Mouse (Mus musculus) lung, postnatal 0 days (tissue): ENCODE measurements around the gene Ubb. TPM values are rescaled to one million over a fixed set of nuclear protein-coding genes. Genes with fewer than 3 reads are reported as not detected.

ENCODE experiments used
- ATAC-seq: fragments of 200-750 bp; cut with Nextera tagmentation; 2 replicates; pipeline ENCODE4 v1.8.0; 2017; ENCODE audit warnings: moderate library complexity
- DNase-seq: peaks from one replicate; pipeline ENCODE4 v3.0.0-alpha.2; 2016; ENCODE audit warnings: low spot score
- H3K27ac ChIP-seq: fragments of 300-500 bp; sonication (generic); 2 replicates; pipeline ENCODE4 v1.5.1; 2014; ENCODE audit warnings: antibody characterized with exemption, mild to moderate bottlenecking, low read length, mixed read lengths
- H3K27me3 ChIP-seq: fragments of 300-500 bp; sonication (generic); replicated peaks from 2 replicates; pipeline ENCODE4 v1.6.1; 2014; ENCODE audit warnings: low read length, mixed read lengths; ENCODE audit not compliant: insufficient read depth
- H3K36me3 ChIP-seq: fragments of 300-500 bp; sonication (generic); 2 replicates; pipeline ENCODE4 v1.6.1; 2014; ENCODE audit warnings: low read length, mixed read lengths; ENCODE audit not compliant: insufficient read depth
- H3K4me1 ChIP-seq: fragments of 300-500 bp; sonication (generic); 2 replicates; pipeline ENCODE4 v1.6.1; 2014; ENCODE audit warnings: antibody characterized with exemption, low read depth, low read length, mixed read lengths; ENCODE audit not compliant: insufficient read depth
- H3K4me2 ChIP-seq: fragments of 300-500 bp; sonication (generic); replicated peaks from 2 replicates; pipeline ENCODE4 v1.6.1; 2014; ENCODE audit warnings: low read depth, mild to moderate bottlenecking, low read length, moderate library complexity, mixed read lengths
- H3K4me3 ChIP-seq: fragments of 300-500 bp; sonication (generic); 2 replicates; pipeline ENCODE4 v1.5.1; 2014; ENCODE audit warnings: low read depth, low read length
- H3K9ac ChIP-seq: fragments of 300-500 bp; sonication (generic); replicated peaks from 2 replicates; pipeline ENCODE4 v1.6.1; 2014; ENCODE audit warnings: low read depth, mild to moderate bottlenecking
- H3K9me3 ChIP-seq: fragments of 300-500 bp; sonication (generic); 2 replicates; pipeline ENCODE4 v1.6.1; 2016; ENCODE audit warnings: low read length, mixed read lengths
- CTCF ChIP-seq: IDR thresholded peaks from 2 replicates; pipeline ENCODE4 v1.5.1; 2016; ENCODE audit warnings: antibody characterized with exemption, mild to moderate bottlenecking
- EP300 ChIP-seq: IDR thresholded peaks from 2 replicates; pipeline ENCODE4 v1.6.1; 2016; ENCODE audit warnings: antibody characterized with exemption, mild to moderate bottlenecking, control low read depth
- WGBS: fragments of 180-500 bp; shearing (Covaris S2); extraction: QIAGEN DNeasy Blood & Tissue Kit; methylation state at CpG from one replicate; pipeline ENCODE4 v1.1.7; 2014; 5-methylcytosine and 5-hydroxymethylcytosine counted together
- polyA plus RNA-seq: library from polyadenylated mRNA; unstranded; fragments of >200 nt; fragmentation: Nextera tagmentation; extraction: Ambion mirVana; gene quantifications from 2 replicates; pipeline ENCODE4 v1.2.1, GENCODE M21; 2015

The Ubb gene
- polyA plus RNA-seq, 1 experiment from 2014 or later: 2,640 TPM

GRCm38 (mm10) chr11:62511444-62512202, 39.3 kb upstream of the Ubb start:
- Histone ChIP-seq H3K4me3 (no peak overlapping the region), H3K27me3 (no peaks in the 10 kb centered on the region), H3K27ac (no peak overlapping the region), H3K9me3 (no peaks in the 10 kb centered on the region), H3K9ac (no peak overlapping the region), H3K4me2 (no peak overlapping the region), H3K36me3 (no peaks in the 10 kb centered on the region), H3K4me1 (no peaks in the 10 kb centered on the region)
- no peak for TF ChIP-seq EP300
- TF ChIP-seq CTCF: peak; percentile 24; the same call in 1 of the 2 replicates
- ATAC-seq: no peak
- 76% methylated on average over 13 of the region's 13 CpGs for WGBS
- DNase-seq: no peak

DNA sequence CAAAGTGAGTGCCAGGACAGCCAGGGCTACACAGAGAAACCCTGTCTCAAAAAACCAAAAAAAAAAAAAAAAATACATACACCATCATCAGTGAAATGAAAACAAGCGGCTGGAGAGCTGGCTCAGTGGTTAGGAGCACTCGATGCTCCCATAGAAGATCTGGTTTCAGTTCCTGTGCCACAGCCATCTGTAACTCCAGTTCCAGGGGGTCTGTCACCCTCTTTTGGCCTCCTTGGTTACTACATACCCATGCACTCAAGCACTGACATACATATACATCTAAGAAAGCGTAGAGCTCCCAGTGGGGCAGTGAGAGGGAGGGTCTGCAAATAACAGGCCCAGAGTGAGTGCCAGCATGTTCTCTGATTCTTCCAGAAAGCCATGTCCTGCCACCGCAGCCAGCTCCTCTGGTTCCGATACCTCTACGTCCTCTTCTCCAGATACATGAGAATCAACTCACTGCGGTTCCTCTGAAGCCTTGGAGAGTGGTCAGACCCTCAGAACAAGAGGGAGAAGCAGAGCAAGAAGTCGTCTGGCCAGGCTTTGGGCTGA, 38.4 kb upstream of the Ubb start:
- no peak overlapping the region for H3K9ac ChIP-seq
- no peaks in the 10 kb centered on the region for H3K27me3 ChIP-seq
- H3K9me3 ChIP-seq: no peaks in the 10 kb centered on the region
- WGBS: 84% methylated on average over 8 of the region's 8 CpGs
- H3K4me3 ChIP-seq: no peak overlapping the region
- no peaks in the 10 kb centered on the region for H3K36me3 ChIP-seq
- no peak overlapping the region for H3K27ac ChIP-seq
- no peak for ATAC-seq
- no peak for DNase-seq
- TF ChIP-seq EP300 (no peak), CTCF (no peak)
- H3K4me2 ChIP-seq: no peak overlapping the region
- H3K4me1 ChIP-seq: no peaks in the 10 kb centered on the region

GRCm38 (mm10) chr11:62513311-62513710, 37.7 kb upstream of the Ubb start:
- no peak overlapping the region for H3K9ac ChIP-seq
- no peak overlapping the region for H3K4me2 ChIP-seq
- H3K27ac ChIP-seq: no peak overlapping the region
- DNase-seq (no peak), ATAC-seq (no peak)
- H3K27me3 ChIP-seq: no peaks in the 10 kb centered on the region
- no peaks in the 10 kb centered on the region for H3K4me1 ChIP-seq
- no peak overlapping the region for H3K4me3 ChIP-seq
- no peaks in the 10 kb centered on the region for H3K36me3 ChIP-seq
- TF ChIP-seq EP300 (no peak), CTCF (no peak)
- WGBS: 77% methylated on average over 6 of the region's 6 CpGs
- H3K9me3 ChIP-seq: no peaks in the 10 kb centered on the region

GRCm38 (mm10) chr11:62518991-62519390, 32.0 kb upstream of the Ubb start:
- Histone ChIP-seq H3K27ac (no peak overlapping the region), H3K9ac (no peak overlapping the region), H3K36me3 (no peaks in the 10 kb centered on the region), H3K4me2 (no peak overlapping the region), H3K4me3 (no peak overlapping the region), H3K4me1 (no peaks in the 10 kb centered on the region), H3K27me3 (no peaks in the 10 kb centered on the region), H3K9me3 (no peaks in the 10 kb centered on the region)
- TF ChIP-seq EP300 (no peak), CTCF (no peak)
- no peak for DNase-seq
- 15% methylated on average over 2 of the region's 2 CpGs for WGBS
- no peak for ATAC-seq

GRCm38 (mm10) chr11:62522283-62522682, 28.7 kb upstream of the Ubb start:
- H3K4me1 ChIP-seq: no peaks in the 10 kb centered on the region
- DNase-seq: no peak
- 52% methylated on average over 2 of the region's 2 CpGs for WGBS
- no peaks in the 10 kb centered on the region for H3K27me3 ChIP-seq
- H3K9ac ChIP-seq: no peak overlapping the region
- no peak for ATAC-seq
- no peaks in the 10 kb centered on the region for H3K36me3 ChIP-seq
- H3K27ac ChIP-seq: no peak overlapping the region
- no peak overlapping the region for H3K4me3 ChIP-seq
- H3K9me3 ChIP-seq: no peaks in the 10 kb centered on the region
- H3K4me2 ChIP-seq: no peak overlapping the region
- no peak for TF ChIP-seq CTCF
- no peak for TF ChIP-seq EP300

DNA sequence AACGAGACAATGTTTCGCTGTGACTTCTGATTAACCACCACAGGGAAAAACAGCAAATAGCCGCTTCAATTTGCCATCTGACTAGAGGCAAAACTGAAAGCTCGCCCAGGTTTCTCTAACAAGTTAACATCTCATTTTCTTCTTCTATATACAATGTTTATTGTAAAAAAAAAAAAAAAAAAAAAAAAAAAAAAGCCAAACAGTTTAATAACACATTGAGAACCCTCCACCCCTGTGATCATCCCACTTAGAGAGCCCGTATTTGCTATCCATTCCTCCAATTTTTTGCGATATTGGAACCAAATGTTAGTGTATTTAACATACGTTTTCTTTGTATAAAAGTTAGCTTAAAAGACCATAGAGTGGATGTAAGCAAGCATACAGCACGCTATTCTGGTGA, 13.9 kb upstream of the Ubb start:
- Histone ChIP-seq H3K4me1 (peaks cover 3% of the 10 kb centered on the region; the same call in 1 of the 2 replicates), H3K27ac (no peak overlapping the region), H3K27me3 (0 out of 2 replicates have a peak, but pooled peaks cover 4% of the 10 kb centered on the region), H3K4me3 (no peak overlapping the region), H3K9ac (no peak overlapping the region), H3K4me2 (no peak overlapping the region), H3K36me3 (no peaks in the 10 kb centered on the region), H3K9me3 (no peaks in the 10 kb centered on the region)
- WGBS: 91% methylated on average over 8 of the region's 8 CpGs
- DNase-seq: no peak
- ATAC-seq: no peak
- TF ChIP-seq EP300 (no peak), CTCF (no peak)
